Mouse (Mus musculus): Measurements from ENCODE around the gene Oaf.
A peak's percentile ranks its signal among the peaks of the same experiment; 100 is the strongest.

The Oaf gene

DNA sequence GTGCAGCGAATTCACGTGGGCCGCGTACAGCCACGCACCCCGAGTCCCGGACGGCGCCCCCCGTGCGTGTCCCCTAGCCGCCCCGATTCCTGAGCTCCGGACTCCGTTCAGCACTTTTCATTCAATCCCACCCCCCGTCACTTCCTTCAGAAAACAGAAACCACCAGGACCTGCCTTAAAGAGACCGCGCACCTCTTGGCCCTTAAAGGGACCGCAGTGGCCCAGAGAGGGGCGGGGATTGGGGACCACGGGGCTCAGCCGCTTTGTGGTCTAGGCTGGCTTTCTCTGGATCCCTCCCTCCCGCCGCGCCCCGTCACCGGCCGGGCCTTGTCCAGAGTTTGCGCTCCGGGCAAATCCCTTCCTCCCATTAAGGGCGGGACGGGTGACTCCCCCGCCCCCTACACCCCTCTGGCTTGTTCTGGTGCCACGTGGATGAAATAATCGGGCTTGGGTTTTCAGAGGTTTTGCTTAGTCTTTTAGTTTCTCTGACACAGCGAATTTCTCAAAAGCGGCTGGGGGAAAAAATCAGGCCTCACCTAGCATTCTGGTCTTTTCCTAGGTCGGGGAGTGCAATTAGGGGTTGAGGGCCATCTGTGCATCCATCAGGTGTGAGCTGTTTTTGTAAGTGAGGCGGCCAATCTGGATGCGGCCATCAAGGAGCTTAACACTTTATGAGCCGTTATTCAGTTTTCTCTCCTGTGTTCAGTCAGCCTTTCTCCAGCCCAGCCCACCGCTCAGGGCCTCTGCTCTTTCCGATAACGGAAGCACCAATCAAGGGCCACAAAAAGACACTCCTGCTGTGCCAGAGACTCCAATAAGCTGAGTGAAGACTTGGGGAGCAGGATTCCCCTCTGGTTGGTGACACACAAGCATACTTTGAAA is at the start of gene Oaf:
Oaf (minus strand) TSS at position 200 of the 882 bp plus-strand sequence.
- peak in 1 of 2 experiments; percentile 2 for DNase-seq (ENCODE audit: low read depth in 2 of 2, low spot score in 2 of 2)

DNA sequence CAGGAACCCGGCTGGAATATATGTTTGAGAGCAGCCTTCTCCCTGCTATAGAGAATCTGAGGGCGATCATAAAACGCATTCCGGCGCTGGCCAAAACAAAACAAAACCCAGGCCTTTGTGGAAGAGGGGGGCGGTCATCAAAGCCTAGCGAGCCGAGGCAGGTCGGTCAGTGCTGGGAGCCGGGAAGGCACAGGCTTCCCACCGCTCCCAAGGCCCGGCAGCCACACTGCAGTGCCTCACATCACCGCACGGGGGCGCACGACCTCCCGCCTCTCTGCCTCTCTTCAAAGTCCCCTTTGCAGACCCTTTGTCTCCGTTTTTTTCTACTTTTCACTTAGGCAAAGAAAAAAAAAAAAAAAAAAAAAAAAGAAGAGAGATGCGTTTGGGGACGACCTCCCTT is 47.2 kb upstream of the Oaf start:
- DNase-seq (ENCODE audit: low read depth in 2 of 2, low spot score in 2 of 2) = peak in 1 of 2 experiments; percentile 9

DNA sequence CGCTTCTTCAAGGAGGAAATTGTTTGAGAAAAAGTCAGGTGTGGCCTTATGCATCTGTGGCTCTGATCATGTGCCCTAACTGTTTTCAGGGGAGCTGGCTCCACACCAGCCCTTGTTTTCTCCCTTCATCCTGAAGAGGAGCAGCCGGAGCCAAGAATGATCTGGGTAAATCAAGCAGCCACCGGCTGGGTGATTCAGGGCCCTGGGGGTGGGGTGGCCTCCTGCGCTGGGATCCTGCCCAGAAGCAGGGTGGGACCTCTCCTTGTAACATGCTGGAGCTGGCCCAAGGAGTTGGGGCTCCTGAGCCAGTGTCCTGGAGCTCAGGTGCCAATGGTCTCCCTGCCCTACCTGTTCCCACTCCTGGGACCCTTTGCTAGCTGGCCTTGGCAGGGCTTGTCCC is 45.6 kb upstream of the Oaf start:
- DNase-seq (ENCODE audit: low read depth in 2 of 2, low spot score in 2 of 2) = no peak

DNA sequence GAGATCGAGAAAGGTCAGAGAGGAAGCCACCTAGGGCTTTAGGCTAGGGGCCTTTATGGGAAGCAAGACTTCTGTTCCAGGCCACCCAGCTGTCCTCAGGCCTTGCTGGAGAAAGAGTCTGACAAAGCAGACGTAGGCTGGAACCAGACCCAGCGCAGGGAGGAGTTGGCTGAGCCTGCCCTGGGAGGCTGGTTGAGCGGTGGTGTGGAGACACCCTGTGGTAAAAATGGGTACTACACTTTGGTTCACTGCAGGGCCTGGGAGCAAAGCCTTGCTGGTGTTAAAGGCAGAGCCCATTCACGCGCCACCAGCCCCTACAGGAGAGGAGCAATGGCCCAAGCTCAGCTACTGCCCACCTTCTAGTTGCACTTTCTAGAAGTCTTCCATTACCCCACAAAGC is 44.6 kb upstream of the Oaf start:
- peak; percentile 6 to 25 for DNase-seq (ENCODE audit: low read depth in 2 of 2, low spot score in 2 of 2)

DNA sequence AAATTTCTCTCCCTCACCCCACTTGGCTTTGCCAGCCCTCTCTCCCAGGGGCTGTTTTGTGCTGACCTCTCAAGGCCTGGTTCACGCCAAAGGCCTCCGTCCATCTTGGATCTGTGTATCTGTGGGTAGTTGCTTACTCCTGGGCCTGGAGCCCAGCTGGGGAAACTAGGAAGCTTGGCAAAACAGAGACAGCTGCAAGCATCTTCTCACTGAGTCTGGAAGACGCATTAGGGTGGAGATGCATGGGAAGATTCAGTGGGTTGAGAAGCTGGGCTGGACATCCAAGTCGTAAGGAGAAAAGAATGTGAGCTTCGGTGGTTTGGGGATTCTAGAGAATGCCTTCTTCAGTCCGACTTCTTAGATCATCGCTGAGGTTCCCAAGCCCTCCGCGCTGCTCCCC is 34.0 kb upstream of the Oaf start:
- no peak for DNase-seq (ENCODE audit: low read depth in 2 of 2, low spot score in 2 of 2)

DNA sequence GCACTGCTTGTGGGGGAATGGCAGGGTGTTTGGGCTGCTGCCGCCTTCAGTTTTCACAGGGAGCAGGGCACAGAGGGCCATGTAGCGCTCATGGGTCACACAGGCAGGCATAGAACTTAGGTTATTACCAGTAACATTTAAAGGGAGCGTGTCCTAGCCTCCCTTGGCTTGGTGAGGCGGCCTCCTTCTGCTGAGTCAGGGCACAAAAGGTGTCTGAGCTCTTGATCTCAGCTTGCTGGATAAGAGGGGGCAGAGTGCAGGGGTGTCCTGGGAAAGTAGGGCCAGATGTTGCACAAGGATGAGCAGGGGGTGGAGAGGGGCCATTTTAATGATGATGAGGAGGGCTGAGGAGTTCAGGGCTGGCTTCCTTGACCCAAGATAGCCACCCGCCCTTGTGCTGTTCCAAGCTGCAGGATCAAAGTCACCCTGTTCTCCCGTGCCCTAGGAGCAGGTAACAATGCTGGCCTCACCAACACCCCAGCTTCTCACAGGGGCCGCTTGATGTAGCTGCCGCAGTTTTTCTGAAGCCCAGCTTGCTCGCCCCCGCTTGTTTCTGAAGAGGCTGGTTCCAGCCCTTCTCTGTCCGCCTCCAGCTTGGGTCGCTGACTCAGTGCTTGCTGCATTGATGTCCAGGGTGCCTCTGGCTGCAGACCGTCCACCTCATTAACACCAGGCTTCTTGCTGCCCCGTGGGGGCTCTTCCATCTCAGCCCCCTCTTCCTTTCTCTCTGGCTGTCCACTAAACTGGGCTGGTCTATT is 32.2 kb upstream of the Oaf start:
- DNase-seq (ENCODE audit: low read depth in 2 of 2, low spot score in 2 of 2) = no peak

DNA sequence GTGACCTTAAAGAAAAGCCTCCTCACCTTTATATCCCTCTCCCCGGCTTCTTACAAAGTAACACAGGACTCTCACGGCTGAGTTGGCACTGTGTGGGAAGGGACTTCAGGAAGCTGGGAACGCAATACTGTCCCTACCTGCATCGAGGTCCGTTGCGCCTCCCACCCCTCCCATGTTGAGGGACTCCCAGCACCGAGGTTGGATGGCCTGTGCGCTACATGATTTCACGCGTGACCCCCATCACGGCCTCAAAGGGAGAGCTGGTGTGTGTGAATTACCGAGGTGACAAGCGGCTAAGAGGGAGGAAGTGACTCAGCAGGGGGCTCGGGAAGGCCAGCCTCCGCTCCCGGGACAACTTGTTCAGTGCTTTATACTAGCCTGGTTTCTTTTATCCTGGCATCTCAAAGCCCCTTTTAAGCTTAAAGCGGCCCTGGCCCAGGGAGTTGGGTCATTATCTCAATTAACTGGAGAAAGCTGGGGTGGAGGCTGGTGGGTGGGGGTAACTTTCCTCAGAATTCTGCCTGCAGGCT is 31.1 kb upstream of the Oaf start:
- DNase-seq (ENCODE audit: low read depth in 2 of 2, low spot score in 2 of 2) = no peak

DNA sequence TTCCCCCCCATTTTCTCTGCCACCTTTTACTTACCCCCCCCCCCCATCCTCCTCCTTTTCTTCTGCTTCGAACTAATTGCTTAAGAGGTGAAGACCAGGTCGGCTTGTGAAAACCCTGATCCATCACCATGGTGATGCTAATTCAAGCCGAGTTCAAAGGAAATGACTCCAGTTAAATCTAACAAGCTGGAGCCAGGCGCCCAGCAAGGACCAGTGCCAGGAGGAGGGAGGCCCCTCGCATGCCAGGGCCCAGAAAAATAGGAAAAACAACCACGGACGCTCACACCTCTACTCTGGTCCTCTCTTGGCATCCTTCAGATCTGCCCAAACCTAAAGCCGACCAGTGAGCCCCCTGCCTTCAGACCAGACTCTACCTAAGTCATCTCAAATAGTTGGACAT is 29.5 kb upstream of the Oaf start:
- no peak for DNase-seq (ENCODE audit: low read depth in 2 of 2, low spot score in 2 of 2)

DNA sequence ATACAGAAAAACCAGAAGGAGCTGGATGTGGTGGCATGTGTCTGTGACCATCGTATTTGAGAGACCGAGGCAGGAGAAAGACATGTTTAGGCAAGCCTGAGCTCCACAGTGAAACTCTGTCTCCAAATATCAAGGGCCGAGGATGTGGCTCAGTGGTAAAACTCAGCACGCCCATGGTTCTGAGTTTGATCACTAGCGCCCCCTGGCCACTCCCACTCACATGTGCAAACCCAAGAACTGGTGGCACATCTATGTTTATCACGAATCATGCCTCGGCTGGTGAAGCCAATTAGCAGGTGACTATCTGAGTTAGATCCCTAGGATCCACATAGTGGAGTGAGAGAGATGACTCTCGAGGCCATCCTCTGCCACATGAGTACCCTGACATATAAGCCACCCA is 27.6 kb upstream of the Oaf start:
- no peak for DNase-seq (ENCODE audit: low read depth in 2 of 2, low spot score in 2 of 2)

DNA sequence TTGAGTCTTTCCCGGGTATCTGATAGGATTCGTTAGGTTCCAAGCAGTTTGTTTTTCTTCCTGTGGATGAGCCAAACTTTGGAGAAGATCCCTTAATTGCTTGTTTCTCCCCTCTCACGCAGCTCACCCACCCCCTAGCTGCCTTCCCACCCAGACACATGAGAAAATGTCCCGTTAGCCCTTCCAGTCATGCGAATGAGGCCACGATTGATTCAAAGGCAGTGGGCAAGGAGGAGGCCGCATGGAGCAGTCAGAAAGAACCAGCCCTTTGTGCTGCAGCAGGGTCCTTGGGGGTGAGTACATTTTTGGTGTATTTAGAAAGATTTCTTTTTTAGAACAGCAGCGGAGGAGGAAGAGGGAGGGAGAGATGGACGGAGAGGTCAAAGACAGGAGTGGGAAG is 25.5 kb upstream of the Oaf start:
- DNase-seq (ENCODE audit: low read depth in 2 of 2, low spot score in 2 of 2) = no peak

DNA sequence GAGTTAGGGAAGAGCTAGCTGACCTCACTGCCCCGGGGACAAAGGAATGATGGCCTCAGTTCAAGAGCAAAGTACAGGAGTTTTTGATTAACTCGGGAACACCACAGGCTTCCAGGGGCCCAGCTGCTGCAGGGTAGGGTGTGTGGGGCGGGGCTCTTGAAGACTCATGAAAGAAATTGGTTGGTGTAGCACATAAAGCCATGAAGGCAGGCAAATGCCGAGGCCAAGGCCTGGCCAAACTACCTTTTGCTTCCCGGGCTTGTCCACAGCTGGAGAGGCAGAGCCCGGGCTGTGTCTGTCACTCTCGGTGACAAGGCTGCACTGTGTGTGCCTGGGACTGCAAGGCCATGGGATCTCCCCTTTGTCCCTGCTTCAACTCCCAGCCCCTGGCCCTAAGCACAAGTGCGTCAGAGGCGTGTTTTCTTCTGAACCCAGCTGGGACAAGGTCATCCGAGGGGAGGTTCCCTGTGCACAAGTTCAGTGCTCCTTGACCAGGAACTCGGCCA is 24.3 kb upstream of the Oaf start:
- DNase-seq (ENCODE audit: low read depth in 2 of 2, low spot score in 2 of 2) = no peak

DNA sequence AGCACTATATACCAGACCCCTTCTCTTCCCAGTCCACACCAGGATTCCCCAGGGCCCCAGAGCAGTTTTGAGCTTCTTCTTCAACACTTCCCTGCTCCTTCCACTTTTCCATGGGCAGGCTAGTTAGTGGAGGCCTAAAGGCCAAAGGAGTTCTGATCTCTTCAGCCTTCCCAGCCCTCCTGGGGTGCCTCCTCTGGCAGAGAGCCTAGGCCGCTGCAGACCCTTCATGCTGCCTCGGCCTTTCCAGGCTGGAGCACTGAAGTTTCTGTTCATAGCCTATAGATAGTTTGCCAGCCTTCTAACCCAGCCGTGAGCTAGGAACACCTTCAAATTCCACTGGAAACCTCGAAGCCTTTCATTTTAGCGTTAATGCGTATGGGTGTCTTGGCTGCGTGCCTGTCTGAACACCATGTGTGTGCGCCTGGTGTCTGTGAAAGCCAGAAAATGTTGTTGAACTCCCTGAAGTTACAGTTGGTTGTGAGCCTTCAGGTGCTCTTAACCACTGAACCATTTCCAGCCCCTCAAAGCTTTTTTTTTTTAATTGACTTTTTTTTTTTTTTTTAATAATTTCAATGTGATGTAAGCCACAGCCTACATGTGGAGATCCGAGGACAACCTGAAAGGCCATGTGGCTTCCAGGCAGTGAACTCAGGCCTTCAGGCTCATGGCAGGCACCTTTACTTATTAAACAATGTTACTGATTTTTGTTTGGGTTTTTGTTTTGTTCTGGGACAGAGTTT is 23.3 kb upstream of the Oaf start:
- no peak for DNase-seq (ENCODE audit: low read depth in 2 of 2, low spot score in 2 of 2)

DNA sequence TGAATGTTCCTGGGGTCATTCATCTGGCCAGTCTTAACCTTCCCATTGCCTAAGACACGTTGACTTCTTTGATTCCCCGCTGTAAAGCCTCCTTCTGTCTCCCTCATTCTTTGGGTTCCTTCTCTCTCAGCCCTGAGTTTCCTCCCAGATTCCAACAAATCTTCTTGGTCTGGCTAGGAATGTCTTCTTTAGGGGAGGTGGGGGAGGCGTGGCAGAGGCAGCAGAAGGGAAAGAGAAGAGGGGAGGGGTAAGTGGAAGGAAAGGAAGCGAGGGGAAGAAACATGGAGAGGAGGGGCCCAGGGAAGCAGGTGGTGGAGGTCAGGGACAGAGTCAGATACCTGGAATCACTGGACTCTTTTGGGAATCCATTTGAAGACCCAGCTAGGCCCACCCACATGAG is 22.7 kb upstream of the Oaf start:
- DNase-seq (ENCODE audit: low read depth in 2 of 2, low spot score in 2 of 2) = no peak

DNA sequence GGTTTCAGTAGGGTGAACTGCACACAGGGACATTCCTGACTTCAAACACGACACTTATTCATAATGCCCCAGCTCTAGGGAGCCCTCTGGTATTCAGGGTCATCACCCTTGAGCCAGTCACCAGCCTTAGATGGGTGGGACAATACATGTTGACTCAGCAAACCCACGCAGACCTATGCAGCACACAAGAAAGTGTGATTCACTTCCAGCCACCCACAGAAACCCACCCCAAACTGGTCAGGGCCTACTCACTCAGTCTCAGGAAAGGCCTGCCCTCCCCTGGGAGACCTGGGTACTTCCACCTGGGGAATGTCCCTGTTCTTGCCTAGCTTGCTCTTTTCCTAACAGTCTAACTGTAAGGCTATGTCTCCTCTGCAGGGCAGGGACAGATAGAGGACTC is 22.2 kb upstream of the Oaf start:
- no peak for DNase-seq (ENCODE audit: low read depth in 2 of 2, low spot score in 2 of 2)

DNA sequence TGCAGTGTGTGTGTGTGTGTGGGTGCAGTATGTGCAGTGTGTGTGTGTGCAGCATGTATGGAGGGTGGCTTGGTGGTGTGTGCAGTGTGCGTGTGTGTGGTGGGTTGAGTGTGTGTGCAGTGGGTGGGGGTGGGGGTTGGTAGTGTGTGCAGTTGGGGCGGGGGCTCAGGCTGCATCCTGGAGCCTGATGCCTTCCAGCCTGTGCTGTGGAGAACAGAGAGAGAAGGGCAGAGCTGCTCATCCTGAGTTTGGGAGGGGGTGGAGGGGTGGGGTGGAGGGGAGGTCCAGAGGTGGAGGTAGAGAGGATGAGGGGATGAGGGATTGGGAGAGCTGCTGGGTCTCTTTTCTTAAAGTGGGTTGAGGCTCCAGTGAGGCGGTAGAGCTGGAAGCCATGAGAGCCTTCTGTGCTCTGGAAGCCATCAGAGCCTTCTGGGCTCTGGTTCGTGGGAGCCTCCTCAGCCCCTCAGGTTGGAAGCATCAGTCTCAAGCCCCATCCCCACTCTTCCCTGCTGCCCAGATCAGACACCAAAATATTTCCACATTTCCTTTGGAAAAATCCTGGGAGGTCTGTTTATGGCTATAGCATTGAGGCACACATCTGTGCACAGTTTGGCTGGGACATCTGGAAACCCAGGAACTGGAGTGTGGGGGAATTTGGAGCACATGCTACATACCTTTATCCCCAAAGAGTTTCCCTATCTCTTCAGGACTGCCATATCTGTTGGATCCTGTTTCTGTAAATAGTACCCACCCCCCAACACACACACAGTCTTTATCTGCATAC is 21.6 kb upstream of the Oaf start:
- DNase-seq (ENCODE audit: low read depth in 2 of 2, low spot score in 2 of 2) = no peak

DNA sequence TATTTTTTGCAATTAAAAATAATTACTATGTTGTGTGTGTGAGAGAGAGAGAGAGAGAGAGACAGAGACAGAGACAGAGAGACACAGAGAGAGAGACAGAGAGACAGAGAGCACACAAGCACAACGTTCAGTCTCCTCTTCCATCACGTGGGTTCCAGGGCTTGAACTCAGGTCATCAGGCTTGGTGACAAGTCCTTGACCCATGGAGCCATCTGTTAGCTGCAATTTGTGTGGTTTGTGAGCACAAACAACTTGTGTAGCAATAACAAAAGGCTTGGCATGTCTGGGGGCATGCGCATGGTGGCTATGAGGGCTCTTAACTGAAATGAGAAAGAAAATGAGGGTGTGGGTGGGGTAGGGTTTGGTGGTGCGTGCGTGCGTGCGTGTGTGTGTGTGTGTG is 20.9 kb upstream of the Oaf start:
- DNase-seq (ENCODE audit: low read depth in 2 of 2, low spot score in 2 of 2) = no peak

DNA sequence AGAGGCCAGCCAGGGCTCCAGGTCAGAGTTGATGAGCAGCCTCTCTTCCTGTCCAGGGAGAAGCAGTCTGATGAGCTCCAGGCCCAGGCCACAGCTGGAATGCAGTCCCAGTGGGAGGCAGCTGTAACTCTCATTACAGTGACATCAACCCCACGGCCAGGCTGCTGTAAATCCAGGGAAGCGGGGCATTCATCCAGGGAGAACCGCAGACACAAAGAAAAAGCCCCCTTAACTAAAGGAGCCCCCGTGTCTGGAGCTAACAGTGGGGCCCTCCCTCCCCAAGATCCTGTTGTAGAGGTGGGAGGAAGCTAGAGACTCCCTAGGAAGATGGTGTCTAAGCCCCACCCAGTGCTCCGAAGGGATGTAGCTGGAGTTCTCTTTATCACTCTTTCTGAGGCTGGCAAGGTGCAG is 13.6 kb upstream of the Oaf start:
- DNase-seq (ENCODE audit: low read depth in 2 of 2, low spot score in 2 of 2) = no peak

DNA sequence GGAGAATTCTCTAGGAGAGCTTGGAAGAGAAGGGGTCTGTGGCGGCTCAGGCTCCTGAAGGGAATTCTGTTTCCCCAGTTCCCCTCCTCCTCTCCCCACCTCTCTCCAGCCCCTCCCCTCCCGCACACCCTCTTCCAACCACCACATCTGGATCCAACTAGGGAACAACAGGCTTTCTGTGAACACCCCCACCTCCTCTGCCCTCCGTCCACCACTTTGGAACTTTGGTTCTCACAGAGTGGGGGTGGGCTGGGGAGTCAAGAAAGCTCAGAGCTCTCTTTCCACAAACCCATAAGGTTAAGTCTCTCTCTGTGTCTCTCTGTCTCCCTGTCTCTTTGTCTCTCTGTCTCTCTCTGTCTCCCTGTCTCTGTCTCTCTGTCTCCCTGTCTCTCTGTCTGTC is 13.1 kb upstream of the Oaf start:
- no peak for DNase-seq (ENCODE audit: low read depth in 2 of 2, low spot score in 2 of 2)

DNA sequence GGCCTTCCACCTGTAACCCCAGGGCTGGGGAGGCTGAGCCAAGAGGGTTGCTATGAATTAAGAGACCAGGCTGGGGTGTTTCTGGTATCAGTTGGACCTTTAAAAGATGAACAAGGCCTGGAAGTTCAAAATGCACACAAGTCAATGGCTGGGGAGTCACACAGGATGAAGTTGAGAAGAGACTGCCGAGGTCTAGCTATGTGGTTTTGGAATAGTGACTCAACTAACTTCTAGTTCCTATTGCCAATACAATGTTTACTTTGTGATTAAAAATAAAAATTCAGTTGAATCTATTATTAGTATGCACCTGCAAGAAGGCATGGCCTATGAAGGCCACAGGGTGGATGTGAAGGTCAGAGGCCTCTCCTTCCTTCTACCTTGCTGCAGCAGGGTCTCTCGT is 12.1 kb upstream of the Oaf start:
- no peak for DNase-seq (ENCODE audit: low read depth in 2 of 2, low spot score in 2 of 2)

DNA sequence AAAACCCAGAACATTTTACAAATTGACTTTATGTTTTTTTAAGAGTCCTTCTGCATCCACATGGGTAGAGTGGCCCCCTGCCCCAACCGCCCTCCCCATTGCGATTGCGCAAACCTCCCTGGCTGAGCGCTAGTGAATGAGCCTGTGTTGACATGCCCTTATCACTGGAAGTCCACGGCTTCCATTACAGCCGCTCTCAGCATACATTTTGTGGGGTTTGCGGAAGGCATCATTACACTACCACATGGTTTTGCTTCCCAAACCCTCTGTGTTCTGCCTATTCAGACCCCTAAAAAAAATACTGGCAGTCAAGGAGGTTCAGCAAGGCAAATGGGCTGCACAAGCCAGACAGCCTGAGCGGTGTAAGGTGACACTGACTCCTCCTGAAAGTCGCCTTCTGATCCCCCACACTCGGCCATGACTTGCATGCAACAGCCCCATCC is 7.0 kb upstream of the Oaf start:
- no peak for DNase-seq (ENCODE audit: low read depth in 2 of 2, low spot score in 2 of 2)
